Mouse (Mus musculus) ovary, adult 18-20 months (tissue): ENCODE data around the gene Ttc27.
"Not testable (repeated sequence)": the region's sequence is repeated elsewhere in the genome, so short reads cannot be mapped to it uniquely, and the experiment has no call there.

Experiments
- DNase-seq: peaks from one replicate; pipeline ENCODE4 v3.0.0; 2022; ENCODE audit warnings: low spot score, mixed read lengths

Ttc27 gene

GRCm38 (mm10) chr17:74717618-74718151 lies at the start of gene Ttc27:
Gene Ttc27 (plus strand): TSS chr17:74717732.
- DNase-seq: peak; percentile 93

DNA sequence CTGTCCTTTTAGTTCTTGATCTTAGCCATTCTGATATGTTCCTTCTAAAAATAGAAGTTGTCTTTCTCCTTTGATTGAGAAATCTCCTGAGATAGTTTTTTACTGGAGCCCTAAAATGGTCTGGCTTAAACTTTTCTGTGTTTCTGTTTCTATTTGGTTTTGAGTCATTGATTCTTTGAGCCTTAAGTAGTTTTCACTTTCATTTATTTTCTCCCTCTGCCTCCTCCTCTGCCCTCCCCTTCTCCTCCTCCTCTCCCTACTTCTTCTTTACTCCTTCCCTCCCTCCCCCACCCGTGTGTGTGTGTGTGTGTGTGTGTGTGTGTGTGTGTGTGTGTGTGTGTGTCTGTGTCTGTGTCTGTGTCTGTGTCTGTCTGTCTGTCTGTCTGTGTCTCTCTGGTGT lies 49.5 kb upstream of the Ttc27 start:
- no peak for DNase-seq

- no peak for DNase-seq
Observed at GRCm38 (mm10) chr17:74670031-74670430, 47.5 kb upstream of the Ttc27 start.

- no peak for DNase-seq
Observed at GRCm38 (mm10) chr17:74672446-74672845, 45.1 kb upstream of the Ttc27 start.

- no peak for DNase-seq
Observed at GRCm38 (mm10) chr17:74673251-74673650, 44.3 kb upstream of the Ttc27 start.

DNA sequence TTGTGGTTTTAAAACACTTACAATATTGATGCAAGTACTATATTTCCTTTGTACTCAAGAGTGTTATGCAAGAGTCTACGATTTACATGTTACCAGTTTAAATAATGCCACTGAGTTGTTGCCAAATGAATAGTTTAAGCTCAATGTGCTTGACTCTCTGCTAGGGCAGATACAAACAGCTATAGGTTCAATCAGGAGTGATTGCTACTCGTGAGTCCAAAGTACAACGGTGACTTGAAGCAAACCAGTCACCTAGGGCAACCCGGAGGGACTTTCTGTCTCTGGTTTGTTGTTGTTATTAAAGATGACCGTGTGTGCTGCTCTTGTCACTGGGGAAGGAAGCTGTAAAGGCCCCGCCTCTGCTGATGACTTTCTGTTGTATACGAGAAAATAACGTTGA lies 39.5 kb upstream of the Ttc27 start:
- DNase-seq: no peak

DNA sequence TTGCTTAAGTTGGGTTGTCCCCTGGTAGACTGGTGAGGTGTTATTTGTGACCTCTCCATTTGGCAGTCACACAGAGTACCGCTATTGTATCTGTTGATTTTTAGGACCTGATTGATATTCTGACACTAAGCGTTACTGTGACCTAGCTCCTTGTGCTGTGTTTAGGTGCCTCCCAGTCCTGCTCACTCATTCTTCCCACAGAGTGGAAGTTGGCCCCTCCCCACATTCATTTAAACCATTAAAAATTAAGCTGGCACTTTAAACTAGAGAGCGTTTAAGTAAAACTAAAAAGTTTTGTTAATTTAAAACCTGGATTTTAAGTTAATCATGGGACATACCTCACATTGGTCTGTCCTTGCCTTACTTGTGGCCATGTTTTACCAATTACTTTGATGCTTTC lies 32.6 kb upstream of the Ttc27 start:
- no peak for DNase-seq

DNA sequence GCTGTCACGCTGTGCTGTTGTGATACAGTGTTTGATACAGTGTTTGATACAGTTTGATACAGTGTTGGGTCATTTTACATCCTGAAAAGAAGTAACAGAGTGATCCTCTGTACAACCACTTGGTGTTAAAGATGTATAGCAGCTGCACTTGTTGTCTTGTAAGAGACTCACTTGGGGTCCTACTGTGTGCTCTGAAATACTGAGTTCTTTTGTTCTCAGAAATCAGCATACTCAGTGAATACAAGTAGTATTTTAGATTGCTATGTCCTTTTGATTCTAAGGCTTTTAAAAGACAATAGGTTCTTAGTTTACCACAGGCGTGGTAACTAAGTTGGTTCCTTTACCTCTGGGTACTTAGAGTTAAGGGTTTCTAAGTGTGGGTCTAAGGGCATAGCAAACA lies 29.0 kb upstream of the Ttc27 start:
- DNase-seq: no peak

GRCm38 (mm10) chr17:74689406-74689805 lies 28.1 kb upstream of the Ttc27 start:
- no peak for DNase-seq

GRCm38 (mm10) chr17:74701661-74702060 lies 15.9 kb upstream of the Ttc27 start:
- not testable (repeated sequence) for DNase-seq

DNA sequence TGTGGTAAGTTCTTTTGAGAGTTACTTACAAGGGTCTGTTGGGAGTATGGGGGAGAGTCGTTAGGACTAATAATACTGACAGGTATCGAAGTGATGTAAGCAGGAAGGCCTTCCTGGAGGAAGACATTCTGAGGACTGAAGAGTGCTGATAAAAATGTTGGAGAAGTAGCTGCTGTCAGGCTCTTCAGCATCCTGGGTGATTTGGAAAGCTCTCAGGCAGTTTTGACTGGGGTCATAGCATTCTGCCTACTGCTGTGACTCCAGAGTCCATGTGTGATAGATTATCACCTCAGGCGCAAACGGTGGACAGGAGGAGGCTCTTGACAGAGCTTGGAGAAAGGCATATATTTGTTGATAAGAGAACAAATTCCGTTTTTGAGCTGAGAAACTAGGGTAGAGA lies 12.1 kb upstream of the Ttc27 start:
- DNase-seq: no peak

DNA sequence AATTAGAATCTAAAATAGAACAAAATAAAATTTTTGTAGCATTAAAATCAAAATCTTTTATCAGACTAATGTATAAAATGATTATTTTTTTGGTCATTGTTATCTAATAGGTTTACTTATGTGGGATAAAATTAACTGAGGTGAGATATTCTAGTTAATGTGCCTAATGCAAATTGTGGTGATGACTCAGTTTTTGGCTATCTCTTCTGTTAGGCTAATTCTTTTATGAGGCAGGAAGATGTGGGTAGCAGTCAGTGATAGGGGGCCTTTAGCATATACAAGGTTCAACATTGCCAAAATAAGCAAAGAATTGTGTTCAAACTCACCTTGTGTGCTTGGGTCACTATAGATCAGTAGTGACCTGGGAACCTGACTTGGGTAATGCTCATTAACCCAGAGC lies 10.9 kb upstream of the Ttc27 start:
- DNase-seq: no peak

- DNase-seq: no peak
Observed at GRCm38 (mm10) chr17:74707637-74708152, 9.8 kb upstream of the Ttc27 start.

DNA sequence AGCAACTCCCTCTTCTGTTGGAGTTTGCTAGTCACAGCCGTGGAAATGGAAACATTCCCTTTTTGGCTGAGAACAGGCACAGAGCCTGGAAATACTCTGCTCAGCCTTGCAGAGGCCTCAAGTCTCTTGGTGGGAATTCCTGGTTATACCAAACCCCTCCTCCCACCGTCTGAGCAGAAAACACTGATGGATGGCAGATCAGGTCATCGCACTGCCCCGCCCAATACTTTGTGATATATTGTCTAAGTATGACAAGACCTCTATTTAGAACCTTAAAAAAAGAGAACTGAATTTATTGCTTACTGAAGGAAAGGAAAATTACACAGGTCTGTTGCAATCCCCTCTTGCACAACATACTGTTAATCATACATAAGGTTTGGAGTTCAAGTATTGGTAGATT lies 6.8 kb upstream of the Ttc27 start:
- peak; percentile 6 for DNase-seq

- DNase-seq: no peak
Observed at GRCm38 (mm10) chr17:74711627-74712026, 5.9 kb upstream of the Ttc27 start.

DNA sequence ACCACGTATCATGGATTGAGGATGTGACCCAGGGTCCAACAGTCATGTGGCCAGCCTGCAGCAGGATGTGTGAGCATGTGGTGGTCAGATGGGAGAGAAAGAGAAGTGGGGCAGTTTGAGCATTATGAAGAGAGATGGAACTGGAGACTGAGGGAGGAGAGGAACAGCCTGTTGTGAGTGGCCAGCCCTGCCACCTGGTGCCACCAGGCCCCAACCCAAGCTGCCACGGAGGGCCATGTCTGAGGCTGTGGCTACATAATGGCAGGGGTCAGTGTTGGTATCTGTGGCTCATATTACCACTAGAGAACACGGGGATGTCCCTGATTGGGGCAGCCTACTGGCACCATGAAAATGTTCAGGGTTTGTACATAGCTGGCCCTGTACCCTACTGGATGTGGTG lies 2.4 kb upstream of the Ttc27 start:
- DNase-seq: no peak

DNA sequence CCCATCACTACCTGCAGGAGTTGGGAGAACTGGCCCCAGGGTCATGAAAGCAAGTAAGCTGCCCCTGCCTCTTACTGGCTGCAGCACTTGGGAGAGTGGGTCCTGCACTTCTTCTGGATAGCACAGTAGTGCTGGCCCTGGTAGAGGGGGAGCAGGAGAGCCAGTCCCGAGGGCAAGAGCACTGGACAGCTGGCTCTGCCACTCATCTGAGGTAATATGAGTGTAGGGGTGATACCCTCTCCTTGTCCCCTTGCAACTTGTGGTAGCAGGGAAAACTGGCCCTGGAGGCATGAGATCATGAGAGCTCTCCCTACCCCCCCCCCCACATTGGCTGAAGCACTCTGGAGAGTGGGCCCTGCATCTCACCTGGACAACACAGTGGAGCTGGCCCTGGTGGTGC lies 1.8 kb upstream of the Ttc27 start:
- no peak for DNase-seq

DNA sequence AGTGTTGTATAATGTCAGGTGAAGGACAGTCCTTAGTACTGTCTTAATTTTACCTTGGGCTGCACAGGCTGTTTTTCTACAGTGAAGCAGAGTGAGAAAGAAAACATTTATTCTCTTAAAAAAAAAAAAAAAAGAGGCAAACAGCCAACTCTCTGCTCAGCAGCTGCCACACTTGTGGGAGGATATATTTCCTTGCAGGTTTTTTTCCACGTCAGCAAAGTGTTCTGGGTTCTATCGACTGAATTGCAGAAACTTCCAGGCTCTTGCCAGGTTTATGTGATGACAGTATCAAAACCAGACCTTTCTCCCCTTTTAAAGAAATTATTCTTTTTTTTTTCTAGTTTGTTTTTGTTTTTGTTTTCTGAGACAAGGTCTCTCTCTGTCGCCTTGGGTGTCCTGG lies 889 bp upstream of the Ttc27 start:
- DNase-seq: no peak

DNA sequence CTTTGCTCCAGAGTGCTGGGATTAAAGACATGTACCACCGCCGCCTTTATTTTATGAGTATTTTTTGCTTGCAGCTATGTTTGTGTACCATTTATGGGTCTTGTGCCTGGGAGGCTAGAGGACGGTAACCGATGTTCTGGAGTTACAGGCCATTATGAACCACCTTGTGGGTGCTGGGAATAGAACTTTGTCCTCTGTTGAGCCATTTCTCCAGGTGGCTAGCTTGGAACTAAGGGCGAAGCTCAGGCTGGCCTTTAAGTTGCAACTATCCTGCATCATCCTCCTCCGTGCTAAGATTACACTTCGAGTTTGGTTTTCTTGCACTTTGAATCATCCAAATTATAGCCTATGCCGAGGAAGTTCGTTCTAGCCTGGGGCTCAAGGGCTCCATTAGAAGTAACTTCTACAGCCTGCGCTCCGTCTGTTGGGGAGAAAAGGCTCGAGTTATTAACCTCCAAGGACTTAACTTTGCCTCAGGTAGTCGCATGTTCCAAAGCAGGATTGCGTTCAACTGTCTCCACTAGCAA lies 378 bp upstream of the Ttc27 start:
- DNase-seq: no peak

- no peak for DNase-seq
Observed at GRCm38 (mm10) chr17:74732872-74733271, 15.3 kb downstream of the Ttc27 start.

- no peak for DNase-seq
Observed at GRCm38 (mm10) chr17:74735392-74735791, 17.9 kb downstream of the Ttc27 start.

GRCm38 (mm10) chr17:74749659-74750058 lies 32.1 kb downstream of the Ttc27 start:
- no peak for DNase-seq

DNA sequence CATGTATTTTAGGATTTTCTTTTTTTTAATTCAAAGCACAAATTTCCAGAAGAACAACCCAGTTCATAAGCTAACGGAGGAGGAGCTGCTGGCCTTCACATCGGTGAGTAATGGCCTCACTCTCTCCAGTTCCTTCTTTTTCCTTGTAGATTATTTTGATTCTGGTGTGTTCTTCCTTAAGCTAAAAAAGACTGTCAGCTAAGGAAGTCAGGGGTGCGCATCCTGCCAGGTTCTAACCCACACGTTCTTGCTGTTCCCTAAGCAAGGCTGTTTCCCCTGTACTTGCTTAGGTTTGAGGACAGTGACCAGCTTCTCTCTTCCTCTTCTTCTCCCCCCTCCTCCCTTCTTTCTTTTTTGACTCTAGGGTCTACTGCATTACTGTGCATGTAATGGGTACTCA lies 33.5 kb downstream of the Ttc27 start:
- no peak for DNase-seq

DNA sequence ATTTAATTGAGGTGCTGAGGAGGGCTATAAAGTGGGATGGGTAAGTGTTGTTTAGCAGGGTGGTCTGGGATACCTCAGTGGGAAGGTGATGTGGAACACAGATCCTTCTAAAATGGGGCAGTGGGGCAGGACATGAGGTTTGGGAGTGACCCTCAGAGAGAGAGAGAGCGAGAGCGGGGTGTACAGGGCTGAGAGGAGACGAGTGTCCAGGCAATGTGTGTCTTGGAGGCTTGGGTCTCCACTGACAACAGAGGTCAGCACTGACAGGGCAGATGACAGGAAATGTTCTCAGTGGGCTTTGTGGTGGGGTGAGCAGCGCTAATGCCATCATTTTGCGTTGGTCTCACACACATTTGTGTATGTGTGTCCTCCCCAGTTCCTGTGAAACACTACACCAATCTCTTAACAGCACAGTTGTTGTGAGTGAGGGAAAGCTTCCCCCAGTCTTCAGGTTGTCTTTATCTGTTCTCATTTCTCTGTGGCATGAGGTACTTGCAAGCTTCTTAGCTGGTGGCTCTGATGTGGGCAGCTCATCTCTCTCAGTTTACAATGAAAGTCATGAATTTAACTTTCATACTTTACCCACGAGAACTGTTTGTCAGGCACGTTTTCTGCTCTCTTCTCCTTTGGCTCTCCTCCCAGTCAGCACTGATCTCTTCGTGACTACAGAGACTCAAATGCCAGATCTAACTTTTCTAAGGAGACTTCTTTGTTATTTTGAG lies 35.5 kb downstream of the Ttc27 start:
- DNase-seq: no peak
